Mouse (Mus musculus): Measurements from ENCODE around the gene Ift81. TPM values are rescaled to one million over a fixed set of nuclear protein-coding genes. Genes with fewer than 3 reads are reported as not detected.
A peak's percentile ranks its signal among the peaks of the same experiment; 100 is the strongest.

Ift81 gene
- polyA plus RNA-seq, 1 experiment from 2014 or later: 48.3 TPM

DNA sequence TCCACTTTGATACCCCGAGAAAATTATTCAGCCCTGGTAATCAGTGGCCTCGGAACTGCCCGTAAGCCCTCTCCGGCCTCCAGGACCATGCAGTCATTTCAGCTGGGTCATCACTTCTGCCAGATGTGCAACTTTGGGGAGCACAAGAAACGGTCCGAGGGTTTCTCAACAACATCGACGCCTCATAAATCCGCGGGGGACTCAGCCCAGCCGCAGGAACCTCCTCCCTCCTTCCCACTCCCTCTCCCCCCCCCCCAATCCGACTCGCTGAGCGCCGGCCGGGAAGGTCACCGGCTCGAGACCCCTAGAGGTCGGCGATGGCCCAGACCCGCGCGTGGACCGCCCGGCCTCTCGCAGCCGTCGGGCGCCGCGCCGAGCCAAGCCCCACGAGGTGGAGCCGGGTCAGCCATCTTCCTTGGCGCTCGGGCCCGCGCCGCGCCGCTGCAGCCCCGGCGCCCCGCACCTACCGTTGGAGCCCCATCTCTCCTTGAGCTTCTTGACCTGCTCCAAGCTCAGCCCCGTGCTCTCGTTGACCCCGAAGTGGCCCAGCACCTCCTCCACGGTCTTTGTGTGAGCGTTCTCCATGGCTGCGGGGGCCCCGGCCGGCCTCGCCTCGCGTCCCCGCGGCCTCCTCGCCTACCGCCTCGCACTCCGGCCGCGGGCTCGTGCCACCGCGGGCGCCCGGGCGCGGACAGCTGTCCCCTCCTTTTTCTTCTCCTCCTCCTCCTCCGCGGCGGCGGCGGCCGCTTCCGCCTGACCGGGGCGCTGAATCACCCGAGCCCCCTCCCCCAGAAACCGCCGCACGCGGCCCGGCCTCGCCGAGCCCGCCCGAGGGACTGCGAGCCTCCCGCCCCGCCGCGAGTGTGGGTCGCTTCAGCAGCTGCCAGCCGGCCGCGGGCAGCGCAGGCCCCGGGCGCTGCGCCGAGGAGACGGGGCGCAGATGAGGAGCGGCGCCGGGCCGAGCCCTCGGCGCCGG is 112.9 kb downstream of the Ift81 start:
- ATAC-seq: peak; percentile 51
- H3K27me3 ChIP-seq: no peaks in the 10 kb centered on the region
- POLR2A ChIA-PET: interaction anchor here (0.7 to 1.5 kb wide), 11 partner anchors 10 to 270 kb away, joined by 3 to 13 read pairs (median 4); partner anchors contain the start of gene Arpc3
- DNase-seq (ENCODE audit: low read depth, low spot score): no peak
- CTCF ChIA-PET: interaction anchor here (1.1 kb wide), 1 partner anchor 46 kb away, joined by 3 read pairs; no protein-coding TSS in a partner anchor
- TF ChIP-seq CTCF (IDR thresholded peaks at IDR 0.05): no peak
- in situ Hi-C loops (cut with MboI; ENCODE audit: low pct_unique_long_range_greater_than_20kb): no loop called here

DNA sequence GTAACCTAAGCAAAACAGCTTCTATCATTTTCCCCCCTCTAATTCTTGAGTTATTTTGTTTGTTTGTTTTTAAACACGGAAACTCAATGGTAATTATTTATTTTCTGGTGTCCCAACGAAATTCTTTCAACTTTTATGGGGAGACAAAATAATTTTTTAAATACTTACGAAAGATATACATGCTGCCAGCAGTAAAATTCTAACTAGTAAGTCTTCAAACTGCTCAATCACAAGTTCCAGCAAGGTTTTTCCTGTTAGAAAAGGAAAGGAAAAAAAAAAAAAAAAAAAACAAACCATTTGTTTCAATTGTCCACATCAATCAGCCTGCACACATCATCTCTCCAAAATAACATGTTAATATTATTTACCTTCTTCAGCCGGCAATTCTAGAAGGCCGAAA is 113.8 kb downstream of the Ift81 start:
- ChIA-PET POLR2A (interaction anchor here (1.0 to 1.1 kb wide), 2 partner anchors 58 to 95 kb away, joined by 4 to 13 read pairs; no protein-coding TSS in a partner anchor), CTCF (no interaction called here)
- TF ChIP-seq CTCF (IDR thresholded peaks at IDR 0.05): no peak
- ATAC-seq (no peak), DNase-seq (ENCODE audit: low read depth, low spot score) (no peak)
- no peaks in the 10 kb centered on the region for H3K27me3 ChIP-seq
- in situ Hi-C loops (cut with MboI; ENCODE audit: low pct_unique_long_range_greater_than_20kb): no loop called here

Other genes starting within 250 kb of the Ift81 start
- gene Gpn3, start 242.6 kb downstream of the Ift81 start, polyA plus RNA-seq (2021): 29.0 TPM
- gene Fam216a, start 242.2 kb downstream of the Ift81 start, polyA plus RNA-seq (2021): 130 TPM
- gene Arpc3, start 222.6 kb downstream of the Ift81 start, polyA plus RNA-seq (2021): 387 TPM
- gene Anapc7, start 192.8 kb downstream of the Ift81 start, polyA plus RNA-seq (2021): 56.1 TPM
- 239 TPM for gene Atp2a2, start 112.3 kb downstream of the Ift81 start, polyA plus RNA-seq (2021)
- 0.04 TPM for gene P2rx7, start 29.4 kb upstream of the Ift81 start, polyA plus RNA-seq (2021)
- gene P2rx4, start 93.0 kb upstream of the Ift81 start, polyA plus RNA-seq (2021): 95.2 TPM
- 42.8 TPM for gene Camkk2, start 164.9 kb upstream of the Ift81 start, polyA plus RNA-seq (2021)
- gene Anapc5, start 206.8 kb upstream of the Ift81 start, polyA plus RNA-seq (2021): 305 TPM
- 38.1 TPM for gene Rnf34, start 235.5 kb upstream of the Ift81 start, polyA plus RNA-seq (2021)

All from Patski (cell line).